Mouse (Mus musculus) forebrain, embryonic 13.5 days (tissue): ENCODE measurements around the gene Cbl. TPM values are rescaled to one million over a fixed set of nuclear protein-coding genes. Genes with fewer than 3 reads are reported as not detected.

ENCODE experiments used
- ATAC-seq: fragments of 200-750 bp; cut with Nextera tagmentation; 2 replicates; pipeline ENCODE4 v1.8.0; 2017
- H3K27ac ChIP-seq: fragments of 300-500 bp; sonication (generic); 2 replicates; pipeline ENCODE4 v1.5.1; 2015; ENCODE audit warnings: inconsistent platforms, mild to moderate bottlenecking, moderate library complexity
- H3K27me3 ChIP-seq: fragments of 300-500 bp; sonication (generic); 2 replicates; pipeline ENCODE4 v1.6.1; 2015; ENCODE audit warnings: mild to moderate bottlenecking, inconsistent platforms
- H3K36me3 ChIP-seq: fragments of 300-500 bp; sonication (generic); 2 replicates; pipeline ENCODE4 v1.6.1; 2015; ENCODE audit warnings: mild to moderate bottlenecking, inconsistent platforms; ENCODE audit not compliant: poor library complexity, severe bottlenecking
- H3K4me1 ChIP-seq: fragments of 300-500 bp; sonication (generic); 2 replicates; pipeline ENCODE4 v1.6.1; 2015; ENCODE audit warnings: inconsistent platforms
- H3K4me2 ChIP-seq: fragments of 300-500 bp; sonication (generic); 2 replicates; pipeline ENCODE4 v1.6.1; 2015; ENCODE audit warnings: inconsistent platforms, mild to moderate bottlenecking, moderate library complexity
- H3K4me3 ChIP-seq: fragments of 300-500 bp; sonication (generic); 2 replicates; pipeline ENCODE4 v1.5.1; 2015; ENCODE audit warnings: mild to moderate bottlenecking, inconsistent platforms
- H3K9ac ChIP-seq: fragments of 300-500 bp; sonication (generic); 2 replicates; pipeline ENCODE4 v1.6.1; 2015; ENCODE audit warnings: mild to moderate bottlenecking, inconsistent platforms
- H3K9me3 ChIP-seq: fragments of 300-500 bp; sonication (generic); replicated peaks from 2 replicates; pipeline ENCODE4 v1.6.1; 2016; ENCODE audit warnings: inconsistent platforms
- WGBS: fragments of 180-500 bp; shearing (Covaris S2); methylation state at CpG from one replicate; pipeline ENCODE4 v1.1.7; 2015; 5-methylcytosine and 5-hydroxymethylcytosine counted together
- polyA plus RNA-seq: library from polyadenylated mRNA; unstranded; fragments of >200 nt; fragmentation: Nextera tagmentation; extraction: Ambion mirVana; gene quantifications from 2 replicates; pipeline ENCODE4 v1.2.1, GENCODE M21; 2015

The Cbl gene
- polyA plus RNA-seq, 1 experiment from 2014 or later, result 25.2 TPM

DNA sequence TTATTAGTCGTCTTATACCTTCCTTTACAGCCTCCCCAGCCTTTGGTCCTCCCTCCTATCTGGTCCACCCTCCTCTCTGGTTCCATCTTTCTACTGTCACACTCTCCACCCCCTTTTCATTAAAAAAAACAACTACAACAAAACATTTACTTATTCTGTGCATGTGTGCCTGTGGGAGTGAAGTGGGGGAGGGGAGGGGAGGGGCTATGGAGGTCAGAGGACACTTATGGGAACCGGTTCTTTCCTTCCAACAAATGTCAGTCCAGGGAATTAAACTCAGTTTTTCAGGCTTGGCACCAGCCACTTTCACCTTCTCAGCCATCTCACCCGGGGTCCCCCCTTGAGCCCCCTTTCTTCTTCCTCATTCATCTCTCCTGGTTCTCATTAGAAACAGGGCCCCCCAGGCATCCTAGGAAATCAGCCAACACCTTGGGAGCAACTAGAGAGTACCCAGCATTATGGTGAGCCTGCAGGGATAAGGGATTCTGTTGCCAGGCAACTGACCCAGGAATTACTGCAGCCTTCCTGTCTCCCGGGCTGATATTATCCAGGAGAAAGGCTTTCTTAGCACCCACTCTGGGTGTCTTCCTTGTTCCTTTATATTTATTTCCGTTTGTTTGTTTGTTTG lies 20.8 kb upstream of the Cbl start:
- 3% methylated on average over 5 of the region's 5 CpGs for WGBS
- peak overlapping the region; percentile 30 for H3K4me2 ChIP-seq

DNA sequence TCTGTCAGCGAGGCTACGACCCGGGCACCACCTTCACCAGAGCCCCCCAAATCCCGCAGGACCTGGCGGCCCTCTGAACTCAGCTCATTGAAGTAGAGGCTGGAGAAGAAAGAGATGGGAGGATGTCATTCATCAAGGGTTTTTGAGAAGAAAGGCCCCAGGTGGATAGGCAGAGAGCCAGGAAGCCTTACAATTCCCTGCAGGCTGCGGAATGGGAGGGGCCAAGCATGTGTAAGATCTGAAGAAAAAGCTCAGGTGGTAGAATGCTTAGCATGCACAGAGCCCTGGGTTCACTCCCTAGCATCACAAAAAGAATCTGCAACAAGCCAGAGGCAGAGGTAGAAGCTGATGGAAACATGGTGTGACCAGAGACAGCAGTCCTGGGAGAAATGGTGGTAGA lies 19.6 kb upstream of the Cbl start:
- Histone ChIP-seq H3K4me1 (peaks cover 60% of the 10 kb centered on the region), H3K4me2 (peak overlapping the region; percentile 11; the same call in 1 of the 2 replicates), H3K4me3 (no peak overlapping the region), H3K27ac (peak overlapping the region; percentile 88), H3K36me3 (no peaks in the 10 kb centered on the region), H3K27me3 (peaks cover 5% of the 10 kb centered on the region; the same call in 1 of the 2 replicates), H3K9ac (no peak overlapping the region), H3K9me3 (no peaks in the 10 kb centered on the region)
- no peak for ATAC-seq
- WGBS, result 62% methylated on average over 6 of the region's 6 CpGs

More for the DNA sequence above, 20.8 kb upstream of the Cbl start:
- Histone ChIP-seq H3K4me1 (peaks cover 54% of the 10 kb centered on the region), H3K27me3 (peaks cover 5% of the 10 kb centered on the region; the same call in 1 of the 2 replicates), H3K9ac (no peak overlapping the region), H3K9me3 (no peaks in the 10 kb centered on the region), H3K36me3 (no peaks in the 10 kb centered on the region), H3K4me3 (0 out of 2 replicates have a peak overlapping the region, but pooled peaks have one; percentile 2), H3K27ac (peak overlapping the region; percentile 88)
- ATAC-seq, result peak; percentile 80

DNA sequence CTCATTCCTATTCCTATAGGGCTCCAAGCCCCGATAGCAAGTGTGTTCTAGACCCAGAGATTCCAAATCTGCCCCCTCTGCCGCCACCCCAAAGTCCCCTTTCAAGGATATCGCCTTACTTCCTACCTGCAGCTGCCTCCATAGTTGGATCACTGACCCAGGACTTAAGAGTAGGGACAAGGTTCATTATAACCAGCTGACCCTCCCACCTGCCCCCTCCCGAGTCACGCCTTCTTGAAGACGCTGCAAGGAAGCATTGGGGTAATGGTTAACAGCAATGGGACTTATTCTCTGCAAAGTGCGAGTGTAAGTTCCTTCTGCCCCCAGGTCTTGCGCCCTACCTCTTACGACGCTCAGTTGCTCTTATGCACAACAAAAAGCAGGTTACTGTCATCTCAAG lies 17.5 kb upstream of the Cbl start, which contains the start of gene Pdzd3:
Gene Pdzd3, minus strand, starts transcription at position 158 of the 400 bp plus-strand sequence.
- Histone ChIP-seq H3K4me3 (no peak within 1 kb of the TSS), H3K36me3 (no peaks in the 10 kb centered on the region), H3K9ac (0 out of 2 replicates have a peak within 1 kb of the TSS, but pooled peaks have one; percentile 16), H3K27ac (peak within 1 kb of the TSS; percentile 31; the same call in 1 of the 2 replicates), H3K27me3 (peaks cover 5% of the 10 kb centered on the region; the same call in 1 of the 2 replicates), H3K4me1 (peaks cover 57% of the 10 kb centered on the region), H3K9me3 (no peaks in the 10 kb centered on the region), H3K4me2 (no peak within 1 kb of the TSS; the same call in 1 of the 2 replicates)
- 90% methylated on average over 10 of the region's 10 CpGs for WGBS
- no peak for ATAC-seq

DNA sequence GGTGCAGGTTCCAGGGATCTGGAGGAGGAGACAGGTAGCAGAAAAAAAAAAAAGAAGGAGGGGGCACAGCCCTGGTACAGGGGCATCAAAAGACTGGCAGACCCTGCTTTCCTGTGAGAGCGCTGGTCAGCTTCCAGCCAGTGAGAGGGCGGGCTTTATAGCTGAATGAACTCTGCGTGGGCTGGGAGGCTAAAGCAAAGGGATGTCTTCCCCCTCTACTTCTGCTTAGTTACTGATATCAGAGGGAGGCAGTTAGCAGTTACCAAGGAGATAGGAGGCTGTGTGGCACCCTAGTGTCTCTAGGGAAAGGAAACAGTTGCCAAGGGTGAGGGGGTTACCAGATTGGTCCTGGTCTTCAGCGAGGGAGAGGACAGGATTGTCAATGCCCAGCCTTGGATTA lies 16.6 kb upstream of the Cbl start:
- peaks cover 5% of the 10 kb centered on the region; the same call in 1 of the 2 replicates for H3K27me3 ChIP-seq
- no peak overlapping the region for H3K4me3 ChIP-seq
- WGBS, result 41% methylated on average over 4 of the region's 4 CpGs
- 0 out of 2 replicates have a peak overlapping the region, but pooled peaks have one; percentile 16 for H3K9ac ChIP-seq
- no peak for ATAC-seq
- H3K27ac ChIP-seq, result peak overlapping the region; percentile 31; the same call in 1 of the 2 replicates
- H3K4me1 ChIP-seq, result peaks cover 49% of the 10 kb centered on the region
- no peaks in the 10 kb centered on the region for H3K9me3 ChIP-seq
- no peaks in the 10 kb centered on the region for H3K36me3 ChIP-seq
- H3K4me2 ChIP-seq, result no peak overlapping the region; the same call in 1 of the 2 replicates

DNA sequence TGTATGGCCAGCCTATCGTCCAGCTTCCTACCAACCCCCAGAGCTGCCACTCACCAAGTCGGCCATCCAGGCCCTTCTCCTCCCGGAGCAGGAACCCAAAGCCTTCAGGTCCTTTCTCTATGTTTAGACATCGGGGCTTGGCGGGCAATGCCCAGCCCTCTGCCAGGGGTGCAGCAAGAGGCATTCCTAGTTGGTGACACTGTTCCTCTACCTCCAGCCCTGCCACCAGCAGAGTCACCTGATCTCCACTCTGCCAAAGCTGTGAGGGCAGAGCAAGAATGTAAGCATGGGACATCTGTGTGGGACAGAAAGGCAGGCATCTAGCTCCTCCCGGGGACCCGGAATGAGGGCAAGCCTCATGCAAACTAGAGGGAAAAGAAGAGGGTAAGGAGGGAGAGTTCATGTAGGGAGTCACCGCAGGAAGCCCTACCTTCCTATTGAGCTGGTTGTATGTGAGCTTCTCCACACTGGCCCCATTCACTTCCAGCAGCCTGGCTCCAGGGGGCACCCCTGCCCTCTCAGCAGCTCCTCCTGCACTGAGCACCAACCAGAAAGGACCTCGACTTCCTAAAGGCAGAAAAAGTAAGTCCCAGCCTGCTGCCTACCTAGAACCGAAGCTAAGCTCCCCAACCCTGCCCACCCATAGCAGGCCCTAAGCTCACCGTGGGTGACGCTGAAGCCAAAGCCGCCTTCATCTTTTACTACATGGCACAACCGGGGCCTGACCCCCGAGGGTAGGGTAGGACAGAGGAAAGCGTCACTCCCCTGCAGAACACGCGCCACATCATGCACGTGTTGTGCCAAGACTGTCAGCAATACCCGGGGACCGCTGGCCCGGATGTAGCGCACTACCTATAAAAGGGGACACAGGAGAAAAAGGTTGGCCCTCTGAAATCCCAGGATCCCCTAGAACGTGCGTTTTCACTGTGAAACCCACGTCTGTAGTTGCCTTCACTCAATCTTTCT lies 15.6 kb upstream of the Cbl start:
- Histone ChIP-seq H3K9ac (0 out of 2 replicates have a peak overlapping the region, but pooled peaks have one; percentile 30), H3K4me1 (peaks cover 39% of the 10 kb centered on the region), H3K4me2 (no peak overlapping the region), H3K4me3 (no peak overlapping the region), H3K27ac (no peak overlapping the region), H3K9me3 (no peaks in the 10 kb centered on the region), H3K27me3 (peaks cover 5% of the 10 kb centered on the region; the same call in 1 of the 2 replicates), H3K36me3 (no peaks in the 10 kb centered on the region)
- ATAC-seq, result peak; percentile 76; the same call in 1 of the 2 replicates
- 53% methylated on average over 26 of the region's 26 CpGs for WGBS

DNA sequence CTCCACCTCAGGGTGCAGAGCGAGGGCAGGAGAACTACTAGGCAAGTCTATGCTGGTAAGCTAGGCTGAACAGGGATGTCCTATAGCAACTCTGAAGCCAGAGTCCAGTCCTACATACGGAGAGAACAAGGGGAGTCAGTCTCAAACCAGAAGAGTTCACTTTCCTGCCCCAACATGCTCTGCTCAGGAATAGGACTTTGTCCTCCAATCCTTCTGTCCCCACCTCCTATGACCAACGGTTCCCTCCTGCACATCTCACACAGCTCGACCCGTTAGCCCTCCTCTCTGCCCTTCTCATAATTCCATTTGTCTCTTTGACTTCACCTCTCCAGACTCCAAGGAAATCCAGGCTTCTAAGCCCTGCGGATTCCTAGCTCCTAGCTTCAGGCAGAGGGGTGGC lies 14.1 kb upstream of the Cbl start:
- no peak for ATAC-seq
- no peak overlapping the region for H3K4me2 ChIP-seq
- peaks cover 23% of the 10 kb centered on the region for H3K4me1 ChIP-seq
- H3K9me3 ChIP-seq, result no peaks in the 10 kb centered on the region
- WGBS, result 81% methylated on average over 6 of the region's 6 CpGs
- no peak overlapping the region for H3K4me3 ChIP-seq
- H3K36me3 ChIP-seq, result no peaks in the 10 kb centered on the region
- H3K9ac ChIP-seq, result no peak overlapping the region
- peaks cover 5% of the 10 kb centered on the region; the same call in 1 of the 2 replicates for H3K27me3 ChIP-seq
- no peak overlapping the region for H3K27ac ChIP-seq

DNA sequence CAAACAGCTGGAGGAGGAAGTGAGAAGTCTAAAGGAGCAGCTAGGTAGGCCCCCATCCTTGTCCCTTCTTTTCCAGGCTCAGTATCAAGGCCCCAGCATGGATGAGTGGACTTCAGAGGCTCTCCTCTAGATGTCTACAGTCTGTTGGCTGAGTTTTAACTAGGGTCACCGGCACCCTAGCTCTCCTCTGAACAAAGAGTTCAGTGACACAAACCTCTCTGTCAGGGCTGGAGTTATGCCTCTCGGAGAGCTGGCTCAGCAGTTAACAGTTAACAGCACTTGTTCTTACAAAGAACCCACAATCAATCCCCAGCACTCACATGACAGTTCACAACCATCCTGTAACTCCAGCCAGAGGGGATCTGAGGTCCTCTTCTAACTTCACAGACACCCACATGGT lies 9.8 kb upstream of the Cbl start:
- WGBS, result 61% methylated on average over 2 of the region's 2 CpGs
- Histone ChIP-seq H3K4me3 (no peak overlapping the region), H3K4me2 (no peak overlapping the region), H3K27me3 (no peaks in the 10 kb centered on the region), H3K36me3 (no peaks in the 10 kb centered on the region), H3K9ac (no peak overlapping the region), H3K4me1 (no peaks in the 10 kb centered on the region), H3K27ac (no peak overlapping the region), H3K9me3 (no peaks in the 10 kb centered on the region)
- no peak for ATAC-seq

DNA sequence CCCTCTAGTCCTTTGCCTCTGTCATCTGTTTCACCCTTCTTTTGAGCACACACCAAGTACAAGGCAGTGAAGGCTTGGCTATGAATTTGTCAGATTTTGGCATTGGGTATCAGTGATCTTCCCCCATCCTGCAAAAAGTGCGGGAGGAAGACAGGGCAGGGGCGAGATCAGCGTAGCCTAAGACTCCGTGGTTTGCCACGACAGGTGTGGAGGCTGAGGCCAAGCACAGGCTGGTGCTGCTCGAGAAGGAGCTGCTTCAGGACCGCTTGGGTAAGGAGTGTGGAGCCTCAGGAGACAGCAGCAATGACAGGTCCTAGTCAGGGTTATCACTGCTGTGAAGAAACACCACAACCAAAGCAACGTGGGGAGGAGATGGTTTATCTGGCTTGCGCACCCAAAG lies 7.6 kb upstream of the Cbl start:
- no peaks in the 10 kb centered on the region for H3K9me3 ChIP-seq
- H3K36me3 ChIP-seq, result no peaks in the 10 kb centered on the region
- 78% methylated on average over 9 of the region's 9 CpGs for WGBS
- H3K4me1 ChIP-seq, result no peaks in the 10 kb centered on the region
- no peak for ATAC-seq
- H3K4me2 ChIP-seq, result no peak overlapping the region
- no peak overlapping the region for H3K9ac ChIP-seq
- H3K4me3 ChIP-seq, result no peak overlapping the region
- no peaks in the 10 kb centered on the region for H3K27me3 ChIP-seq
- H3K27ac ChIP-seq, result no peak overlapping the region

DNA sequence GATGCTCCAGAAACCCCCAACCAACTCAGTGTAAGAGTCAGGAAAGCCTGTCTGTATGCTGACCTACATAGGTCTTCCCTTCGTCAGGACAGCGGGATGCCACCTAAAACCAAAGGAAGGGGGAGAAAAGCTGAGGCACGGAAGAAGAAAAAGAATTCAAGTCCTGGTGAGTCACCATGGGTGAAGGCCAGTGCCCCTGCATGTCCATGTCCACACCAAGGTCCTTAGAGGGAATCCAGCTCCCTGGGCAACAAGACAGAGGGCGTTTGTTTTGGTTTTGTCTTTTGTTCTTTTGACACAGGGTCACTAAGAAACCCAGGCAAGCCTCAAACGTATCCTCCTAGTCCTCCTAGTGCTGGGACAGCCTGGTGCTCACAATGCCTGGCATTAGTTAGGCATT lies 7.1 kb upstream of the Cbl start:
- H3K27me3 ChIP-seq, result no peaks in the 10 kb centered on the region
- WGBS, result 50% methylated on average over 5 of the region's 5 CpGs
- H3K4me1 ChIP-seq, result no peaks in the 10 kb centered on the region
- H3K9ac ChIP-seq, result no peak overlapping the region
- H3K36me3 ChIP-seq, result no peaks in the 10 kb centered on the region
- no peak overlapping the region for H3K4me3 ChIP-seq
- ATAC-seq, result no peak
- H3K27ac ChIP-seq, result no peak overlapping the region
- no peak overlapping the region for H3K4me2 ChIP-seq
- no peaks in the 10 kb centered on the region for H3K9me3 ChIP-seq

DNA sequence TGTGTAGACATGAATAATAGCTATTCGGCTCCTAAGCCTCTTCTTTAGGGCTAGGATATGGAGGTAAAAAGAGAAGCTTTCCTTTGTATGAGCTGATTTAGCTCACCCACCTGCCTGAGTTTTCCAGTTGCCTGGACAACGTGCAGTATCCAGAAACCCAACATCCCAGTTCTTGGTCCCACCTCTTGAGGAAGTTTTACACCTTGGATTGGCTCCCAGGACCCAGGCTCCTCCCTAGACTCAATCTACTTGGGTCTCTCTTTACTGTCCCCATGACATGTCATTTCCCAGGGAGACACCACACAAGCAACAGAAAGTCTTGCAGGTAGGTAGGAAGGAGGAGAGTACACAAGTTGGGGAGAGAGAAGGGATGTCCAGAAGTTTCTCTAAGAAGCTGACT lies 6.5 kb upstream of the Cbl start, which contains the start of gene Ccdc153:
Gene Ccdc153, plus strand, starts transcription at position 278 of the 400 bp plus-strand sequence.
- Histone ChIP-seq H3K9me3 (no peaks in the 10 kb centered on the region), H3K27me3 (no peaks in the 10 kb centered on the region), H3K4me2 (no peak within 1 kb of the TSS), H3K4me3 (no peak within 1 kb of the TSS), H3K4me1 (no peaks in the 10 kb centered on the region), H3K27ac (no peak within 1 kb of the TSS), H3K36me3 (no peaks in the 10 kb centered on the region), H3K9ac (no peak within 1 kb of the TSS)
- 59% methylated on average over 2 of the region's 2 CpGs for WGBS
- ATAC-seq, result no peak

DNA sequence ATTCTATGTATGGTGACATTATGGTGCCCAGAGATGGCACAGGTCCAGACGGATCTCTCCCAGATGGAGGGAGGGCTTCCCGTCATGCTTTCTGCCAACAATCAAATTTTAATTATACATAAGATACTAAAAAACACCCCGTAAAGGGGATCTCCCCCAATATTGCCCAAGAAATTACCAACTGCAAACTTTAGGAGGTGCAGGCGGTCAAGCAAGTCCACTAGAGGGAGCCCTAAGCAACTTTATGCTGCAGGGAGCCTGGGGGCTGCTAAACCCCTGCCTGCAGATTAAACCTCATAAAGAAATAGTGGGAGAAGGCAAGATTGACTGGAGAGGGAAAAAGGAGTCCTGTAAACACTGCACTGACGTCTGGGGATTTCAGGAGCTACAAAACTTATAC lies 5.6 kb upstream of the Cbl start:
- Histone ChIP-seq H3K9ac (no peak overlapping the region), H3K27me3 (no peaks in the 10 kb centered on the region), H3K4me3 (no peak overlapping the region), H3K4me1 (peaks cover 4% of the 10 kb centered on the region; the same call in 1 of the 2 replicates), H3K4me2 (no peak overlapping the region), H3K9me3 (no peaks in the 10 kb centered on the region), H3K27ac (no peak overlapping the region), H3K36me3 (no peaks in the 10 kb centered on the region)
- 12% methylated on average over 5 of the region's 5 CpGs for WGBS
- no peak for ATAC-seq
